Mouse (Mus musculus) Patski (cell line): ENCODE results near the gene Cd160. TPM values are rescaled to one million over a fixed set of nuclear protein-coding genes. Genes with fewer than 3 reads are reported as not detected.

ENCODE experiments used
- ATAC-seq: fragments of 100-300 bp; one replicate; pipeline ENCODE4 v1.8.0; 2021
- CTCF ChIA-PET: fragments of 350-600 bp; sonication (Branson Sonifier 250); formaldehyde crosslinking; loops from one replicate; lab custom pipeline; 2022; ENCODE audit warnings: inconsistent platforms; lab: Charles Lee
- POLR2A ChIA-PET: fragments of 350-600 bp; sonication (Branson Sonifier 250); formaldehyde crosslinking; loops from one replicate; lab custom pipeline; 2022; ENCODE audit warnings: antibody characterized with exemption, inconsistent platforms; lab: Charles Lee
- DNase-seq: peaks from one replicate; pipeline ENCODE4 v3.0.0-alpha.2; 2011; ENCODE audit warnings: low read depth, low spot score
- H3K27me3 ChIP-seq: fragments of 371-371 bp; one replicate; pipeline ENCODE4 v1.5.1; 2021
- CTCF ChIP-seq: fragments of 100-300 bp; IDR thresholded peaks from one replicate; pipeline ENCODE4 v1.5.1; 2021
- in situ Hi-C: fragments of 300-500 bp; cut with MboI; formaldehyde crosslinking; loops from 3 replicates; pipeline ENCODE4 v1.11.1; 2018; ENCODE audit warnings: low pct_unique_long_range_greater_than_20kb, mixed read lengths
- polyA plus RNA-seq: library from polyadenylated mRNA; unstranded; gene quantifications from one replicate; pipeline ENCODE4 v1.2.3, GENCODE M21; 2021

Gene Cd160
- polyA plus RNA-seq = 0.19 TPM

DNA sequence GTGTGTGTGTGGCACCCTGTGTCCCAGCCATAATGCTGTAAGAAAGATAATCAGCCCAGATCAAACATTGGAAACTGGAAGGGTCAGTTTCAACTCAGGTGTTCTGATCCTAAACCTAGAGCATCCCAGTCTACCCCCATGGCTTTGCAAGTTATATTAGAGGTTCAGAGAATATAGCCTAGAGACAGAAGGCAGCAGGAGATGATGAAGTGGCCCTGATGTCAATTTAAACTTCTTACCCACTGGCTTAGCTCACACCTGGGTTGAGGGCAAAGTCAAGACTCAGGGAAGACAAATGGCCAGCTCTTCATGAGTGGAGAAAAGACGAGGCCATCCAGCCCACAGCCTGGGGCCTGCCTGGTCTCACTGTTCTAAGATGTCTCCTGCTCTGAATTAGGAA lies at the start of gene Cd160, which contains the start of gene Pdzk1:
Gene Cd160, minus strand, starts transcription at position 368 of the 400 bp plus-strand sequence.
Gene Pdzk1, plus strand, starts transcription at position 301 of the 400 bp plus-strand sequence.
- in situ Hi-C loops = no loop called here
- ATAC-seq = no peak
- no peaks in the 10 kb centered on the region for H3K27me3 ChIP-seq
- POLR2A ChIA-PET = interaction anchor here (0.6 kb wide), 1 partner anchor 45 kb away, joined by 3 read pairs; no protein-coding TSS in a partner anchor
- CTCF ChIA-PET = interaction anchor here (1.0 kb wide), 2 partner anchors 9 to 46 kb away, joined by 3 read pairs; no protein-coding TSS in a partner anchor
- DNase-seq = no peak
- TF ChIP-seq CTCF = no peak

DNA sequence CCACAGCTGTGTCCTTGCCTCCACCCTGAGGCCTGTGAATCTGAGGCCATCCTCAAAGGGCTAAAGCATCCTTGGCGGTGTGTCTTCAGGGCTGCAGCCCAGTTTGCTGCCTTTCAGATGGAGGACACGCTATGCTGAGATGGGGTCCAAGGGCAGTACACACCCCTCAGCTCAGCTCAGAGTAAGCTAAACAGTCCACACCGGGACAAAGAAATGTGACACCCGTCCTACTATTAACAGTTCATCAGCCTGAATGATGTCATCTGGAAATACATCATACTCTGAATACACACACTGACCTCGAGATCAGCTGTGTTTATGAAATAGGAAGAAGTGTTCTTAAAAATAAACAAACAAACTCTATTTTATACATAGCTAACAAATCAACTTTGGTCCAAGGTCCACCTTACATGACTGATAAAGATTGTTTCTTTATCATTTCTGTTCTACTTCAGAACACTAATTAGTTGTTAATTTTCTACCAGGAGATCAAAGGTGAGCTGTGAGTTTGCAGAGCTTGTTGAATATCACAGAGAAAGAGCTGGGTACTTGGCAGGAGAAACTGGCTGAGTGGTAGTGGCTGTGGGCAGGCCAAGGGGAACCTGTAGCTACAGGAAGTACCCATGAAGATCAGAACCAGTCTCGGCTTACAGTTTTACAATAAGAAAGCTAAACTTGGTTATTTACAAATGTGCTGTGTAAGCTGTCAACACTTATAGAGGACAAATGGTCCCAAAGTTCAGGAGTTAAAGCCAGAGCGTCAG lies 45.8 kb upstream of the Cd160 start:
- ChIA-PET CTCF (interaction anchor here (1.1 to 1.3 kb wide), 2 partner anchors 102 to 148 kb away, joined by 3 to 5 read pairs; partner anchors contain the start of genes Polr3c and Rnf115), POLR2A (interaction anchor here (0.8 kb wide), 1 partner anchor 9 kb away, joined by 3 read pairs; no protein-coding TSS in a partner anchor)
- TF ChIP-seq CTCF = no peak
- DNase-seq (no peak), ATAC-seq (no peak)
- H3K27me3 ChIP-seq = no peaks in the 10 kb centered on the region
- in situ Hi-C loops = no loop called here

GRCm38 (mm10) chr3:96872501-96872900 lies 43.4 kb upstream of the Cd160 start:
- no peak for ATAC-seq
- H3K27me3 ChIP-seq = no peaks in the 10 kb centered on the region
- no peak for TF ChIP-seq CTCF
- CTCF ChIA-PET = interaction anchor here (0.7 to 1.4 kb wide), 2 partner anchors 9 to 11 kb away, joined by 4 read pairs; no protein-coding TSS in a partner anchor
- in situ Hi-C loops = no loop called here
- POLR2A ChIA-PET = no interaction called here
- no peak for DNase-seq

DNA sequence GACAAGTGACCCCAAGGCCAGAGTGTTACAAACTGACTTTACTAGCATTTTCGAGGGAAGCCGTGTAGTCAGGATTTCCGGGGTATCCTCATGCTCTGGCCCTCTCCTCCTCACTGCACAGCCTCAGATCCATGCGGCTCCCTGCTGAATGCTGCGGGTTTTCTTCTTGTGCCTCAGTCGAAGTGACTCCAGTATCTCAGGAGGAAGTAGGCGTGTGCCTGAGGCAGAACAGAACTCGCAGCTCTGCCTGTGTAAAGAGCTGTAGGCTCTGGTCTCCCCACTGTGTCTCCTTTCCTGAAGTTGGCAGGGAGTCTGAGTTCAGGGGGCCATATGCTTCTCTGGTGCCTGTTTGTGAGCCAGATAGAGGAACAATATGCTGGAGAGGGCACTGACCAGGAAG lies 41.9 kb upstream of the Cd160 start:
- H3K27me3 ChIP-seq = no peaks in the 10 kb centered on the region
- POLR2A ChIA-PET = interaction anchor here (1.0 kb wide), 1 partner anchor 107 kb away, joined by 3 read pairs; no protein-coding TSS in a partner anchor
- ATAC-seq = no peak
- TF ChIP-seq CTCF = no peak
- CTCF ChIA-PET = no interaction called here
- in situ Hi-C loops = no loop called here
- no peak for DNase-seq

DNA sequence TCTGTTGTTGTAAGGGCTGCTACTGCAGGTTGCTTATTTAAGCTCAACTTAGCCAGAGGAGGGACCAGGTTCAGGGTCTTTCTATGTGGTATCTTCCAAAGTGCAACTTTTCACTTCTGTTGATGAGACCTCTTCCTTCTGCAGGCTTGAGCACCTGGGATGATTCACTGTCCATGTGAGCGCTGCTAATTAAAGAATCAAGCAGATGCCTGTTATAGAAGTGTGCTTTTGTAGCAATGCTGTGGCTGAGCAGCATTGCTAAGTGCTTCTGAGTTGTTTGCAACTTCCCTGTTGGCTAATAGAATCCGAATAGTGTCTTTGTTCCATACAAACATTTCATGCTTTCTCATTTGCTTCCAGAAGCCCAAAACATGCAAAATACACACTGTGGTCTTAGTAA lies 41.1 kb upstream of the Cd160 start:
- ChIA-PET CTCF (no interaction called here), POLR2A (interaction anchor here (1.0 kb wide), 1 partner anchor 107 kb away, joined by 3 read pairs; no protein-coding TSS in a partner anchor)
- H3K27me3 ChIP-seq = no peaks in the 10 kb centered on the region
- in situ Hi-C loops = no loop called here
- no peak for TF ChIP-seq CTCF
- ATAC-seq = no peak
- DNase-seq = no peak

DNA sequence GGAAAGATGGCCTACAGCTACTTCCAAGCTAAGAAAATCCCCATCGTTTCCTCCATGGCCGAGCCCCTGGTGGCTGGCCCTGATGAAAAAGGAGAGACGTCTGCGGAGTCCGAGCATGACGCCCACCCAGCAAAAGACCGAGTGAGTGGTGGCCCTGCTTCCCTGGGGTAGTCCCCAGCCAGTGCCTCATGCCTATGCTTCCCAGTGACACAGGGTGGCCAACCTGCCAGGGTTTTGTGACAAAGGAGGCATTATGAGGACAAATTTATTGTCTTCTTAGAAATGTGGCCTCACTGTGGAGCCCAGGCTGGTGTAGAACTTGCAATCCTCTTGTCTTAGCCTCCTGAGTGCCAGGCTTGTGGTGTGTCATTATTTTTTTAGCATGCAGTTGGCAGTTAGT lies 39.9 kb upstream of the Cd160 start:
- H3K27me3 ChIP-seq = no peaks in the 10 kb centered on the region
- POLR2A ChIA-PET = no interaction called here
- in situ Hi-C loops = no loop called here
- ATAC-seq = no peak
- no peak for DNase-seq
- CTCF ChIA-PET = interaction anchor here (1.2 kb wide), 1 partner anchor 11 kb away, joined by 3 read pairs; no protein-coding TSS in a partner anchor
- TF ChIP-seq CTCF = no peak

DNA sequence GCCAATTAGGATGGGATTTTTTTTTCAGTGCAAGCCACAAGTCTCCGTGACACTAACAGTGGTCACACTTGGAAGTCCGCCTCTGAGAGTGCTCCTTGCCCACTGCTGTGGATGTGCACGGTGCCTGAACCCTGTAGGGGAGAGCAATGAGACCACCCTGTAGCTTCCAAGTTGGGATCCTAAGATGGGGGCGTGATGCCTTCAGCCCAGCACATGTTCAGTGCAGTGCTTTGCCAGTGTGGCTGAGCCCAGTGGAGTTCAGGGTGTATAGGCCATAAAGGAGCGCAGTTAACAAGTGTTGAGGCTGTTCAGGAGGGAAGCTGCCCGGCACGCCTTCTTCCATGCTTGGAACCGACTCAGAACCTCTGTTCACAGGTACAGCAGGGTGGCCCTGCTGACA lies 39.4 kb upstream of the Cd160 start:
- ChIA-PET POLR2A (no interaction called here), CTCF (interaction anchor here (1.0 to 1.6 kb wide), 4 partner anchors 8 to 30 kb away, joined by 3 to 5 read pairs (median 3); no protein-coding TSS in a partner anchor)
- in situ Hi-C loops = no loop called here
- DNase-seq (no peak), ATAC-seq (no peak)
- no peak for TF ChIP-seq CTCF
- no peaks in the 10 kb centered on the region for H3K27me3 ChIP-seq

DNA sequence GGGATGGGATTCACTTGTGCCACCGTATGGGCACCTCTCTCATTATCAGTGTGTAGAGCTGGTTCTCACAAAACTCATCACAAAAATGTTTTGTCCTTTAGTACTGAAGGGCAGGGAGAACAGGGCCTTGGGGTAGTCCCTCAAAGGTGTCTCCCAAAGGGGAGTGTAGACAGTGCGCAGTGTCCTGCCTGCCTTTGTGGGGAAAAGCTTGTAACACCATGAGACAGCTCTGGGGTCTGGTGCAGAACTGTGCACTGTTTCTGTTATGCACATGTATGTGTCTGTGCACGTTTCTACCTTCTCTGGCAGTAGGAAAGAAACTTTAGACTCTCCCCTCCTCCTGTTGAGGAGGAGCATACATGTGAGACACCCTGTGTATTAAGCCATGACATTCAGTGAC lies 38.7 kb upstream of the Cd160 start:
- in situ Hi-C loops = no loop called here
- POLR2A ChIA-PET = interaction anchor here (1.0 kb wide), 1 partner anchor 59 kb away, joined by 3 read pairs; no protein-coding TSS in a partner anchor
- H3K27me3 ChIP-seq = no peaks in the 10 kb centered on the region
- CTCF ChIA-PET = interaction anchor here (1.0 to 1.6 kb wide), 4 partner anchors 9 to 29 kb away, joined by 3 to 5 read pairs (median 3); no protein-coding TSS in a partner anchor
- TF ChIP-seq CTCF = no peak
- no peak for ATAC-seq
- DNase-seq = no peak

- ATAC-seq (no peak), DNase-seq (no peak)
- ChIA-PET POLR2A (interaction anchor here (0.6 to 1.1 kb wide), 3 partner anchors 31 to 410 kb away, joined by 3 read pairs; no protein-coding TSS in a partner anchor), CTCF (interaction anchor here (1.3 kb wide), 1 partner anchor 13 kb away, joined by 4 read pairs; no protein-coding TSS in a partner anchor)
- H3K27me3 ChIP-seq = no peaks in the 10 kb centered on the region
- in situ Hi-C loops = no loop called here
- TF ChIP-seq CTCF = no peak
Measured at GRCm38 (mm10) chr3:96860498-96860897, 31.3 kb upstream of the Cd160 start.

GRCm38 (mm10) chr3:96855833-96856232 lies 26.7 kb upstream of the Cd160 start:
- DNase-seq (no peak), ATAC-seq (no peak)
- no peaks in the 10 kb centered on the region for H3K27me3 ChIP-seq
- CTCF ChIA-PET = interaction anchor here (1.3 kb wide), 1 partner anchor 115 kb away, joined by 3 read pairs; no protein-coding TSS in a partner anchor
- TF ChIP-seq CTCF = no peak
- in situ Hi-C loops = no loop called here
- POLR2A ChIA-PET = interaction anchor here (0.7 kb wide), 1 partner anchor 48 kb away, joined by 3 read pairs; no protein-coding TSS in a partner anchor
